Mouse (Mus musculus) gastrocnemius, adult 18-20 months (tissue): ENCODE measurements at regions not wholly inside any gene's neighbourhood (a gene's known extent, or its start where the extent isn't known, plus 50 kb on each side); places are given as distances from the start of the nearest gene placed in this dataset.

Experiments used
- DNase-seq: peaks from one replicate; pipeline ENCODE4 v3.0.0; 2021; ENCODE audit warnings: low spot score

DNA sequence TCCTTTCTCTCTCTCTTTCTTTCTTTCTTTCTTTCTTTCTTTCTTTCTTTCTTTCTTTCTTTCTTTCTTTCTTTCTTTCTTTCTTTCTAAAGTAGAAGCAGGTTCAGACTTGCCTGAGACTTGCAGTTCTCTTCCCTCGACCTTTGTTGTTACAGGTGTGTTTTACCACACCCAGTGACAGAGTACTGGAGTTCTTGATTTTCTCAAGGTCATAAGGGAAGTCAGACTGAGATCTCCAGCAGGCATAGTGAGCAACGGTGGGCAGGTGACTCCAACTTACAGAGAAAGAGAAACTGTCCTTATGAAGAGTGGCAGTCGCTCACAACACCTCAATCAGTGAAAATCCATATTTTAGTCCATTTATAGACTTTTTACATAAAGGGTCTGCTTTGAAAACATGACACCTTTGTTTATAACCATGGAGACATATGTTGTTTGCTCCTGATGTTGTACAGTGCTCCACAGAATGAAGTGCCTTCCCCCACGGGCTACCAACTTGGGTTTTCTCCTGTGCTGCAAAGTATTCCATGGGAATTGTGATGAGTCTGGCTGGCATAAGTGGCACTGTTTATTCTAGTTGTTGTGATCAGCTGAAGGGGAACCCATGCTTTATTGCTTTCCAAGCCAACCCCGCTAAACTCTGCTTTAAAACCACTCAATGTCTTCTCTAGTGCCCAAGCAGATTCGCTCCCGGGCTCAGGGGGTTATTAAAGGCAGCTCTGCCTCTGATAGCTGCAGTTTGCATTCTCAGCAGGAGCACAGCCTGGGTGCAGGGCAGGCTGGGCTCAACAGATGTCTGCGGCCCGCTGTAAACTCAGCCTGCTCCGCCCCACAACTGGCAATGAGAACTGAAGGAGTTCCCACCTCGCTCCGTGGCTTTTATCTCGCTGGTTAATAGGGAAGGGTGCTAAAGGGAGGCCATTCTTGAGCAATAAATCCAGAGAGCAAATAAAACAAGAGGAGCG is 132.6 kb upstream of the Jade1 start:
- no peak for DNase-seq

DNA sequence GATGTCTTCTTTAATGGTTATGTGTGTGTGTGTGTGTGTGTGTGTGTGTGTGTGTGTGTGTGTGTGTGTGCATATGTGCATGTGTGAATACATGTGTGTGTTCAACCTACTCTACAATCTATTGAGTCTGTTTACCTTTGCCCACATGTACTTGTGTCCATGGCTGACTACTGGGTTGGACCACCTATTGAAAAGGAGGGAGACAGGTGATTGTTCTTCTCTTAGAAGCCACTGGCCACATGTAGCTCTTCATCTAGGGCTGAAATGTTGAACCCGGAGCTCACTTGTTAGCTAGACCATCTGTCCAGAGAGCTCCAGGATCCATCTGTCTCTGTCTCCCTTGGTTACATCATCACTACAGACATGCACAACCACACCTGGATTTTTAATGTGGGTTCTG is 141.8 kb upstream of the Jade1 start:
- no peak for DNase-seq

DNA sequence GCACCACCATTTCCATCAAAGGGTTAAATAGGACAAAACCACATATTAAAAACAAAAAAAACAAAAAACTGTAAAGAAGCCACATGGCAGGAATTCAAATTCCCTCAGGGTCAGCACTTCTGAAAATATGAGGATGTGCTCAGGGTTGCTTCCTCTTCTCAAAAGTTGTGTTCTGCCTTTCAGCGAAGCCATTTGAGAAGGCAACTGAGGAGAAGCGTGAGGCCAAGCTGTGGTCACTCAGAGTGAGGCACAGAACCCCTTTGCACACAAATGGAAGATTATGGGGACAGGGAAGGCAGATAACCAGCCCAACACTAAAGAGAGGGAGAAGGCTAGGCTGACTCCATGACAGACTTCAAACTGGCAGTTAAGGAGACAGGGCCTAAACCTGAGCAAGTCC is 142.8 kb upstream of the Jade1 start:
- DNase-seq, result no peak

DNA sequence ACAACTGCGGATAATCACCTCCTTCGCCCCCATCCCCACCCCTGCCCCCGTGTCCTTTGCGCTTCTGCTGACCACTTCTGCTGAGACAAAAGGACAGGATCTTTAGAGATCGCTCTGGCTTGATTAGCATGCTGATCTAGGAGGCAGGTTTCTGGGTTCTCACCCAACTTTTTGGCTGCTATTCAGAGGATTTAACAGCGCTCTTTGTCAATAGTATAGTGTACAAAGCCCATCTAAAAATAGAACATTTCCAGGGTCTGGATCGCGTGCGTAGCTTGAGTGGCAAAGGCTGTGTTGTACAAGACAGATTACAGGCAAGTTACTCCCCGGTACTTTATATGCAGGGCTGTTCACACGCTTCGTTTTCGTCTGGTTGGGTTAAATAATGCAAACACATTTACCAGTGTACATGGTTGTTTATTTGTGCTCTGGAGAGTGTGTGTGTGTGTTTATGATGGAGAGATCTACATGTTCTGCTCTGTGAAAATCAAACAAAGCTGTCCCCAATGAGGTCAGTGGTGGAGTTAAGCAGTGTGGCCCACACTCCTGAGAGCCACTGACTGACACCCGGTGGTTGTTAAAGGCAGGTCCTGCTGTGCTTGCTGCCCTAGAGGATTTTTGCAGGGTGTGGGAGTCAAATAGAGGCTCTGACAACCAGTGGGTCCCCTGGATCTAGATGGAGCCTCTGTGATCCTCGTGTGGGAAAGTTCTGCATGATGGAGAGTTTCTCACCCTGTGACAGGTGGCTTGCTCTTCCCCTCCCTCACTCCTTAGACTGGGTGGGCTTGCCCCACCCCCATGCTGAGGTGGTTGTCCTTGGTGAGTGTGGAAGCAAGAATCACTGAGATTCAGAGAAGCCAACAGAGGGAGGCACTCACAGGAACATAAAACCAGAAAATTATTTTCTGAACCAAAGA is 146.5 kb upstream of the Jade1 start:
- DNase-seq, result no peak

DNA sequence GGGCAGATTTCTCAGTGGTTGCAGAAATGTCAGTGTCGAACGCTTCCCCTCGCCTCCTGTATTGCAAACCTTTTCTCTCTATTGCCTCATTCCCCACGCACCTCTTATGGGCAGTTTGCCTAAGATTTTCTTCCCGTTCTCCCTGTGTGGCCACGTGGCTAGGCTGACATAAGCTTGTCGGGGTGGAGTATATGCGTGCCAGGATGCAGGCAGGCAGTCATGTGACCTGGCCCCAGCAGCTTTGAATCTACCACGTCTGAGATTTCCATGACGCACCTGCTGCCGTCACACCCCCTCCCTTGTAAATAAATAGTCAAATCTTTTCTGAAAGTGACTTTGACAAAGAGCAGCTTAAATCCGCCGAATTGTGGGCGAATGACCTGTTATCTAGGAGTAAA is 147.1 kb upstream of the Jade1 start:
- DNase-seq, result peak; percentile 56

DNA sequence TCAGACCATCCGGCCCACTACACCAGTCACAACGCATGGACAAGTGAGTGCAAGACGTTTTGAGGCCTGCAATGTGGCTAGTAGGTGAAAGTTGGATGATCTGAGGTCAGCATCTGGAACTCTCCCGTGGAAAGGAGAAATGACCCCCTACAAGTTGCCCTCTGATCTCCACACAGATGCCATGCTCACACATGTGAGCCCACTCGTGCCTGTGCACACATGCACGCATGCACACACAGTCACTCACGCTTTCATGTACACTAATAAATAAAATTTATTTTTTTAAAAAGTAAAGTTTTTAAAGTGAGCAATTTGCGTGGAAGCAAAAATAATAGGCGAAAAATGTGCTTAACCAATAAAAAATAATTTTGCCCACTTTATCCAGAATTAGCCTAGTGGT is 147.5 kb upstream of the Jade1 start:
- DNase-seq, result no peak

DNA sequence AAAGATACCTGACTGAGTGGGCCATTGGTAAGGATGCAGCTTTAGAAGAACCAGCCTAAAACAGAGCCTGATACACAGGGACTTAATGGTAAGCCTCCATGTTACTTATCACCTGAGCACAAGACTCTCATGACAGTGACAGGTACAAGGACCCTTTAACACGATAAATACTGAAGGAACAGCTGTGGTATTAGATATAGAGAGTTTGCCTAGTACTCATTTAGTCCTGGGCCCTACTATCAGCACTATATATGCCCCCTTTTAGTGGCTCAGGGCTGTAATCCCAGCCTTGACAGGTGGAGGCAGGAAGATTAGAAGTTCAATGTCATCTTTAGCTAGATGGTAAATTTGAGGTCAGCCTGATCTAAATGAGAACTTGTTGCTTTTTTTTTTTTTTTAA is 148.0 kb upstream of the Jade1 start:
- DNase-seq, result no peak

DNA sequence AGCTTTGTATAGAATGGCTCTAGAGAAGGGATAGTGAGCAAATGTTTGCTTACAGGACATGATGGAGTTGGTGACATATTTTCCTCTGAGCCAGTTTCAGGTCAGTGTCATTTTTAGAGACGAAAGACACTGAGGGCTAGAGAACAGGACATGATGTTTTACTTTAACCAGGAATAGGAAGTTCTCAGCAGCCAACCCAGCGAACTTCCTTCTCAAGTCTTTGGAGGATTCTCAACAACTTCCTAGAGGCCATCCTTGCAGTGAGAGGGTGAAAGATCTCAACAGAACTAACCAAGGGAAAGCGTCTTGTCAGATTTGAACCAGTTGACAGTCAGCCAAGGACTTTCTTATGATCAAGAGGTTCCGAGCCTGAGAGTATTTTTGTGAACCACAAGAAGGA is 153.7 kb upstream of the Jade1 start:
- DNase-seq, result no peak

DNA sequence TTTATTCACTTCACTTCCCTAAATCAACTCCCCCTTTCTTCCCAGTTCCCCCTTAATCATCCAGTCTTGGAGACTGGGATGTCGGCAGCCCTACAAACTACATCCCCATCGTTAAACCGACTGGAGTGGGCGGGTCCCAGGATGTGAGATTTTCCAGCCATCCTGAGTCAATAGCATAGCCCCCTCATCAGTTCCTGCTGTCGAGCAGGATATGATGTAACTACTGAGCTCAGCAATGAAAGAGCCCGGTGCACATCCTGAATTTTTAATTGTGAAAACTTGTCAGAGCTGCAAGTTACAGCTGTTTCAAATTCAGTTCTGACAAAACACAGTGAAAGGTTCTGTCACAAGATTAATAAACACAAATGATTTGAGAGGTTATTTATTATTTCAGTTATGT is 165.7 kb upstream of the Jade1 start:
- DNase-seq, result no peak

DNA sequence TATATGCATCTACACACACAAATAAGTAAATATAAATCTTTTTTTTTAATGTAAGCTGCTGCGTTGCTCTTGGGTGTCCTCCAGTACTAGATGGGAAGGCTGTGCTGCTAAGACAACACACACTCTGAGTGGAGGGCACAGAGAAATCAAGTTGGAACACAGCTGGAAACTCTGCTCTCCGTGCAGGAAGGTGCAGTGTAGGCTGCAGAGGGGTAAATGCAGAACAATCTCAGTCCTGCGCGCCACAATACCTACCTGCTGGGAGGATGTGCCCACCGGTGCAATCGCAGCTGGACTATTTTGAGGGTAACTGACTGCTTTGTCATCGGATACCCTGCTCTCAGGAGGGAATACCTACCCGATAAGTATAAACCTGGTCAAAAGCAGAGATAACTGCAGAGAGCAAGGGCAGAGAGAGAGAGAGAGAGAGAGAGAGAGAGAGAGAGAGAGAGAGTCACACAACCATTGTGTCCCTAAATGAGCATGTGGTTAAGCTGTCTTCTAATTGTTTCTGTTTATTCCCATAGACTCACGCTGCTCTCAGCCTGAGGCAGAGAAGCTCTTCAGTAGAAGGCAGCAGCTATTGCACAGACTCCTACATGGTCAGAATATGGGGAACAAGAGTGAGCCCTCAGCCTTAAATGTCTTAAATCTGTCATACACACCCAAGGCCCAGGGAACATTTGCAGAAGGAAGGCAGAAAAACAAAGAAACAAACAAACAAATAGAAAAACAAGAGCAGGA is 167.9 kb upstream of the Jade1 start:
- DNase-seq, result no peak

DNA sequence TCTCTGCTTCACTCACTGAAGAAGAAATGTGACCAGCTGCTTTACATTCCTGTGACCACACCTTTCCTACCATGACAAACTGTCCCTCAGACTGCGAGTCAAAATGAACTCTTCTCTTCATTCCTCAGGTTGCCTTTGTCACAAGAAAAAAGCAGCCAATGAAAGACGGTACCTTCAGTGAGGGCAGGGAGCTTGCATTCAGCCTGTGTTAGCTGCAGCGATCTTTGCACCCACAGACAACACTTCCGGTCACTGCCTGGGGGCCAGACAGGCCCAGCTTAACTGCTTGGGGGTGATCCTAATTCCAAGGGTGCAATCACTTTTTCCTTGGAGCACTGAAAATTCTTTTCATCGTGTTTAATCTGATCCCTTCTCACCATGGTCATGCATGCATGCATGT is 169.2 kb upstream of the Jade1 start:
- no peak for DNase-seq

DNA sequence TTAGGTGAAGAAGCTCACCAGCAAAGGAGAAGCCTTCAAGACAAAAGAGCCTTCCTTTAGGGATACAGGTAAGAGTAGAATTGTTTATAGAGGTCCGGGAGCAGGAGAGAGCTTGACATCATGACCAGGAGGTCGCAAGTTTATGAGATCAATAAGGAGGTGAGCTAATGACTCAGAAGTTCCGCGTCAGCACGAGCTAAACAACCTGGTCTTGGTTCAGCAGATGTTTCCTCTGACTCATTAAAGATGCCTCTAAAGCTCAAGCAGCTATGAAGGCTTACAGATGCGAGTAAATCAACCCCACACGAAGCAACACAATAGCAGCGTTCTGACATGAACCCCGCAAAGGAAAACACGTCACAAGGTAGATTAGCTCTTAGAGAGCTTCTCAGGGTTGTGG is 171.1 kb upstream of the Jade1 start:
- no peak for DNase-seq

DNA sequence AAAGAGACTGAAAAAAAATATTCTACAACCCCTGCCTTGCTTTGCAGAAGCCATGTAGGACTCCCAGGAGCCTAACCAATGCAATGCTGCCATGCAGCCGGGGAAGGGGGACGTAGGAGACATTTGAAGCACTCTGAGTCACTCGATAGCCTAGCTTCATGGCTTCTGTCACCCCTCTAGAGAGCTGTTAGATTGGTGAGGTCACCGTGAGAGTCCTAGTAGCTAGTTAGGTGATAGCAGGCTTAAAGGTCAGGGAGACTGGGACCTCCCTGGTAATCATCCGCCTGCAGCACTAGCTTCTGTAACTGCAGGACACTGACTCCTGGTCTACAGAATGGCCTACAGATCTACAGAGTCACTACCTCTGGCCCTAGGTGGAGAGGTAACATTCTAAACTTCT is 177.0 kb upstream of the Jade1 start:
- no peak for DNase-seq

DNA sequence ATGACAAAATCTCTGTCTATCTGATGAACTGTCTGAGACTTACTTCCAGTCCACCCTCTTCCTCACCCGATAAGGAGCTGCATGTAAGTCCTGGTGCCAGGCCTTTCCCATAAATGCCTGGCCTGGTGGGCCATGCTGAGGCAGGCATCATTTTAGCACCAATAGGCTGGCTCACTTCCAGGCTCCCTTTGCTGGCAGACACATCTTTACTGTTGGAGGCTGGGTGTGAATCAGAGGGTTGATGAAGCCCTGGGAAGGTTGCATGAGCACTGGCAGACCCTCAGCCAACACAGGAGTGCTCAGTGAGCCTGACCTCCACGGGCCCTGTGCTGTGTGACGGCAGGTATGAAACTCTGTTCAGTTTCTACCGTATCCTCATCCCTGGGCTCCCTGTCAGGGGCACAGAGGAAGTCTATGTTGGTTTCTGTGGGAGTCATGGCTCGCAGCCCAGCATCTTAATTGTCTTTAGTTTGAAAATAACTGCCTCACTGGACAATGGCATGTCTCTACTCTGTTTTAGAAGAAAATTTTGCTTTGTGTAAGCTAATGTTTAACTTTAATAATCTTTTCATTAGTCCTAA is 177.6 kb upstream of the Jade1 start:
- no peak for DNase-seq

DNA sequence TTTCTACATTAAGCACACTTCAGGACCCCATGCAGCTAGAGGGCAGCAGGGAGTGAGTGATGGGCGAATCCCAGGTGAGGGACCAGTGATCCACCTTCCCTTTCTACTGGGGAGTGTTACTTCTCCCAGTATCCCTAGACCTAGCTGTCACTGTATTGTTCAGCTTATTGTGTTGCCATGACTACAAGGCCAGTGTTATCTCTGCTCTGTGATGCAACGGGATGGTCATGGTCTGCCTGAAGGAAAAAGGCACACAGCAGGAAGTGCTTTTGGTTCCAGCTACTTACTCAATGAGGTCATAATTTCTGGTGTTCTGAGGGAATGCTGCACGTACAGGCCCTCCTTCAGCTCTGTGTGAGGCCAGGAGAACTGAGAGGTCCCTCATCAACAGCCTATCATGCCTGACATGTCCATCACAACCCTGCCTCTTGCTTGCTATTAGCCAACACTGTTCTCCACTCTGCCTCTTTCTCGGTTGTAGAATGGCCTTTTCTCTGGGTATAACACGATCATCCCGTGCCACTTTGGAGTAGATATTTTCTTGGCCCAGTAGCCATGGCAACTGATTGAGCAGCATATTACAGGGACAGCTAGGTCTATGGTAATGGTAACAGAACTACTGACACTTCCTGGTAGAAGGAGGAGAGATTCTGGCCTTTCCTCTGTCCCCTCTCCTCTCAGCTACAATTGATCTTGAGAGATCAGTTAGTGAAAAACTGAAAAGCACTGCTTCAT is 178.5 kb upstream of the Jade1 start:
- DNase-seq, result no peak

DNA sequence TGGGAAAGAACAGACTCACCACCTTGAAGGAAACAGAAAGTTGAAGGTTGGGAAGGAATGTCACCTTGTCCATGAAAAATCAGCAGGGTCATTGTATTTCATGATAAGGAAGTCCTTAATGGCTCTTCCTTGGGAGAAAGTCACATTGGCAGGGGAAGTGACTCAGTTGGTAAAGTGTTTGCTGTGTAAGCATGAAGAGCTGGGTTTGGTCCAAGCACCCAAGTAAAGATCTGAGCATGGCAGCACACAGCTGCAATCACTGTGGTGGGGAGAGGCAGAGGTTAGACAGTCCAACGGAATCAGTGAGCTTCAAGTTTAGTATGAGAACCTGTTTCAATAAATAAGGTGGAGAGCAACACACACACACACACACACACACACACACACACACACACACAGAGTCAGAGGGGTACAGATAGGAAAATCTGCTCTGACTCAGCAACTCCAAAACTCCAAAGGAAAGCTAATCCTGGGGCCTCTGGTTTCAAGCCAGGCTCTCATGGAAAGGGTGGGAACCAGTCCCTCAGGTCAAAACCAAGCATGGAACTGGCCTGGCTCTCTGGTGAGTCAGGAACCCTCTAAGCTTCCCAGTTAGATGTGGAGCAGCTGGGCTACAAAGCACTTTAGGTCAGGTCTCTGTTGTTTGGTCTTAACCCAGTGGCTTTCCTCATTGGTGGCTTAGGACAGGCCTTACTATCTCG is 180.2 kb upstream of the Jade1 start:
- DNase-seq, result no peak

DNA sequence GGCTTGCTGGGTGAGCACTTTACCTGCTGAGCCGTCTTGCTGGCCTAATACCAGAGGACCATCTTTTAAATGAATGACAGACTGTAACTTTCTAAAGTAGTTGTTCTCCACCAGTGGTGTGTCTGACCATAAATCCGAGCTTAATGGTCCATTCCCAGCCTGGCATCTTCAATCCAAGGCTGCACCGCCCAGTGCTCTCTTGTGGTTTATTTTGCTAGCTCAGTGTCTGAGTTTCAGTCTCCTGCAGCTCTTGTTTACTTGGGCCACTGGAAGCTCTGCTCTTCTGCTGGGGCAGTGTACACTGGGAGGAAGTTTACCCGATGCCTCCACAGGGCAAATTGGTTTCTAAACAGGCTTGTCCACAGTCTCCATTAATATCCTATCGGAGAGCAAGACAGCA is 182.3 kb upstream of the Jade1 start:
- DNase-seq, result no peak

DNA sequence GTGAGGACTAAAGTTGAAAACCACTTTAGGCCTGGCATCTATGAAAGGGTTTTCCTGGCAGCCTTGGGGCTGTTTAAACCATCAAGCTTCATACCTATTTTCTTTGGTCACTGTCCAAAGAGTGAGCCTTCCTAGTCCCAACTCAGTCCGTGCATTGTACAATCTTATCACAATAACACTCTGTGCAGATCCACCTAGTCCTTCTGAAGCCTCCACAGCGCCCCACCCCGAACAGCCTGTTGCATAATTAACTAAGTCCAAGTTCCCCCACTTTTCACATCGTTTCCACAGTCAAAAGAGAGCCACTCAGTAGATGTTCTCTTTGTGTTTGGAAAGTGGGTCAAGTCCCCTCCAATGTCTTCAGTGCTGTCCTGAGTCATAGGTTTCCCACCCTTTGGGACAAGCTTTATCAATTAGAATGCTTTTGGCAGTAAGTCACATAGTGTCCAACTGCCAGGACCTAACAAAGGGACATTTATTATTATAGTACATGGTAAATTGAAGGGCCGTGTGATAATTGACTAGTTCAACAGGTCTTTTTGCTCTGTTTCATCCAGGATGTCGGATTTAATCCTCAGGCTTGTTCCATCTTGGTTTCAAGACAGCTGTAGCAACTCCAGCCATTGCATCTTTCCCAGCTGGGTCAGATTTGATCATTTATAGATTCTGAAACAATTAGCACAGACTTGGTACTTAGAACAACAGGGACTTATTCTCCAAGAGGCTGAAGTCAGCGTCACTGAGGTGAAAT is 187.0 kb upstream of the Jade1 start:
- DNase-seq, result no peak

DNA sequence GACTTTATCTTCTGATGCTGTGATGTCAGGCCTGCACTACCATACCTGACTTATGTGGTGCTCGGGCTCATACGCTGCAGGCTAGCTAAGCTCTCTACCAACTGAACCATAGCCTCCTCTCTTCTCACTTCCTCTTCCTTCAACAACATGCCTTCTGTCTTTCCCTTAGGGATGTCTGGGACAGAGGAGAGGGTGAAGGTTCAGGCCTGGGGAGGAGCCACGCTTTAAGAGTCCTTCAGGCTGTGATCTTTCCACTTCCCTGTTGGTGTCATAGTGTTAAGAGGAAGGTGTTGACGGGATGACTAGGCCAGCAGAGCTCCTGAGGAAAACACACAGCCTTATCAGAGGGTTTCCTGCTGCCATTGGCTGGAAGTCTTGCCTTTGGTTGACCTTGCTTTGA is 188.8 kb upstream of the Jade1 start:
- no peak for DNase-seq
